Mouse (Mus musculus) cerebellum, adult 9-10 months (tissue): ENCODE measurements around the gene Anln.
"Not testable (repeated sequence)": the region's sequence is repeated elsewhere in the genome, so short reads cannot be mapped to it uniquely, and the experiment has no call there.

Experiments used
- DNase-seq: peaks from one replicate; pipeline ENCODE4 v3.0.0; 2022

Gene Anln

DNA sequence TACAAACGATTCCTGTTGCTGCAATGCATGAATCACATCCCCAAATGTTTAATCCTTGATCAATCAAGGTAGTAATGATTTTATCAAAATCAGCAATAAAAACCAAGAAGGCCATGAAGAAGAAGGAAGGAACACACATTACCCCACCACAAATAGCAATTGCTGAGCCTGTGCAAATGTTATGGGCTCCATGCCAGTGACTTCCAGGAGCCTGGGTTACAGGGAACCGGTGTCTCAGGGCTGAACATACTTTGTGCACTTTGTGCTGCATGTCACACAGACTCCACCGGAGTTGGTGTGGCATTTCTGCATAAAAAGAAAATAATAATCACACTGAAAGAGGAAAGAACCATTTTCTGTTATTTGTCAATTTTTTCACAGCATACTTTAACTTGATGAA is 74.9 kb downstream of the Anln start:
- DNase-seq, result no peak

- DNase-seq, result no peak
These were observed 75.8 kb downstream of the Anln start for GRCm38 (mm10) chr9:22313218-22313617.

GRCm38 (mm10) chr9:22309651-22310050 is 79.3 kb downstream of the Anln start:
- DNase-seq, result no peak

- not testable (repeated sequence) for DNase-seq
These were observed 81.1 kb downstream of the Anln start for GRCm38 (mm10) chr9:22307920-22308262.

GRCm38 (mm10) chr9:22307156-22307919 is 81.7 kb downstream of the Anln start, which contains the start of gene Zfp810:
Gene Zfp810, minus strand, starts transcription at chr9:22307648.
- peak; percentile 94 for DNase-seq

GRCm38 (mm10) chr9:22306726-22307125 is 82.3 kb downstream of the Anln start:
- peak; percentile 26 for DNase-seq

- no peak for DNase-seq
These were observed 86.8 kb downstream of the Anln start for GRCm38 (mm10) chr9:22302199-22302598.
